Mouse (Mus musculus) hindbrain, embryonic 15.5 days (tissue): ENCODE data around the gene Cd4. TPM values are rescaled to one million over a fixed set of nuclear protein-coding genes. Genes with fewer than 3 reads are reported as not detected.

ENCODE experiments used
- ATAC-seq: fragments of 200-750 bp; cut with Nextera tagmentation; 2 replicates; pipeline ENCODE4 v1.8.0; 2017; ENCODE audit warnings: low read depth, moderate number of reproducible peaks, moderate TSS enrichment; ENCODE audit not compliant: low FRiP score
- H3K27ac ChIP-seq: fragments of 300-500 bp; sonication (generic); replicated peaks from 2 replicates; pipeline ENCODE4 v1.5.1; 2015; ENCODE audit warnings: mild to moderate bottlenecking, inconsistent platforms
- H3K27me3 ChIP-seq: fragments of 300-500 bp; sonication (generic); 2 replicates; pipeline ENCODE4 v1.6.1; 2015; ENCODE audit warnings: control low read depth, inconsistent platforms
- H3K36me3 ChIP-seq: fragments of 300-500 bp; sonication (generic); 2 replicates; pipeline ENCODE4 v1.6.1; 2015; ENCODE audit warnings: control low read depth, inconsistent platforms
- H3K4me1 ChIP-seq: fragments of 300-500 bp; sonication (generic); replicated peaks from 2 replicates; pipeline ENCODE4 v1.6.1; 2015; ENCODE audit warnings: control low read depth, inconsistent platforms
- H3K4me2 ChIP-seq: fragments of 300-500 bp; sonication (generic); 2 replicates; pipeline ENCODE4 v1.6.1; 2015; ENCODE audit warnings: moderate library complexity, mild to moderate bottlenecking, inconsistent platforms
- H3K4me3 ChIP-seq: fragments of 300-500 bp; sonication (generic); 2 replicates; pipeline ENCODE4 v1.5.1; 2015; ENCODE audit warnings: mild to moderate bottlenecking, inconsistent platforms
- H3K9ac ChIP-seq: fragments of 300-500 bp; sonication (generic); 2 replicates; pipeline ENCODE4 v1.6.1; 2015; ENCODE audit warnings: inconsistent platforms
- H3K9me3 ChIP-seq: fragments of 300-500 bp; sonication (generic); 2 replicates; pipeline ENCODE4 v1.6.1; 2016; ENCODE audit warnings: control low read depth, inconsistent platforms
- WGBS: fragments of 180-500 bp; shearing (Covaris S2); methylation state at CpG from one replicate; pipeline ENCODE4 v1.1.7; 2015; 5-methylcytosine and 5-hydroxymethylcytosine counted together
- polyA plus RNA-seq: library from polyadenylated mRNA; unstranded; fragments of >200 nt; fragmentation: Nextera tagmentation; extraction: Ambion mirVana; gene quantifications from 2 replicates; pipeline ENCODE4 v1.2.1, GENCODE M21; 2015

The Cd4 gene
- polyA plus RNA-seq, 1 experiment from 2014 or later = 0.32 TPM

GRCm38 (mm10) chr6:124920318-124921085, 32.5 kb upstream of the Cd4 start:
- peaks cover 43% of the 10 kb centered on the region for H3K4me1 ChIP-seq
- 27% methylated on average over 9 of the region's 9 CpGs for WGBS
- H3K27me3 ChIP-seq = no peaks in the 10 kb centered on the region
- H3K9ac ChIP-seq = peak overlapping the region; percentile 26
- no peaks in the 10 kb centered on the region for H3K36me3 ChIP-seq
- ATAC-seq = no peak
- H3K4me3 ChIP-seq = peak overlapping the region; percentile 94
- H3K9me3 ChIP-seq = no peaks in the 10 kb centered on the region
- peak overlapping the region; percentile 98 for H3K4me2 ChIP-seq
- peak overlapping the region; percentile 100 for H3K27ac ChIP-seq

GRCm38 (mm10) chr6:124919695-124920317, 31.8 kb upstream of the Cd4 start, which contains the start of gene Ptms:
Ptms (minus strand) TSS chr6:124920103.
- peak within 1 kb of the TSS; percentile 56 for H3K9ac ChIP-seq
- H3K9me3 ChIP-seq = no peaks in the 10 kb centered on the region
- H3K4me1 ChIP-seq = peaks cover 50% of the 10 kb centered on the region

GRCm38 (mm10) chr6:124918890-124919627, 31.0 kb upstream of the Cd4 start:
- H3K27ac ChIP-seq = peak overlapping the region; percentile 100
- no peaks in the 10 kb centered on the region for H3K9me3 ChIP-seq
- peak overlapping the region; percentile 56 for H3K9ac ChIP-seq
- H3K4me3 ChIP-seq = peak overlapping the region; percentile 94
- H3K4me1 ChIP-seq = peaks cover 57% of the 10 kb centered on the region
- peak overlapping the region; percentile 98 for H3K4me2 ChIP-seq
- 14% methylated on average over 13 of the region's 14 CpGs for WGBS
- ATAC-seq = no peak
- no peaks in the 10 kb centered on the region for H3K27me3 ChIP-seq
- H3K36me3 ChIP-seq = peaks cover 6% of the 10 kb centered on the region

More at GRCm38 (mm10) chr6:124919695-124920317, 31.8 kb upstream of the Cd4 start, which contains the start of gene Ptms:
- H3K4me2 ChIP-seq = peak within 1 kb of the TSS; percentile 98
- peak; percentile 90 for ATAC-seq
- no peaks in the 10 kb centered on the region for H3K36me3 ChIP-seq
- WGBS = 1% methylated on average over 13 of the region's 13 CpGs
- no peaks in the 10 kb centered on the region for H3K27me3 ChIP-seq
- H3K4me3 ChIP-seq = peak within 1 kb of the TSS; percentile 94
- peak within 1 kb of the TSS; percentile 100 for H3K27ac ChIP-seq

- Histone ChIP-seq H3K9me3 (no peaks in the 10 kb centered on the region), H3K9ac (peak overlapping the region; percentile 56), H3K27ac (peak overlapping the region; percentile 100), H3K4me2 (peak overlapping the region; percentile 98), H3K36me3 (peaks cover 13% of the 10 kb centered on the region), H3K4me3 (peak overlapping the region; percentile 94), H3K27me3 (no peaks in the 10 kb centered on the region), H3K4me1 (peaks cover 64% of the 10 kb centered on the region)
- WGBS = 4% methylated on average over 7 of the region's 7 CpGs
- no peak; the same call in 1 of the 2 replicates for ATAC-seq
Observed at GRCm38 (mm10) chr6:124918331-124918690, 30.3 kb upstream of the Cd4 start.

- peak overlapping the region; percentile 98 for H3K4me2 ChIP-seq
- H3K9ac ChIP-seq = peak overlapping the region; percentile 99
- H3K9me3 ChIP-seq = no peaks in the 10 kb centered on the region
- H3K4me1 ChIP-seq = peaks cover 64% of the 10 kb centered on the region
- ATAC-seq = peak; percentile 83
- H3K4me3 ChIP-seq = peak overlapping the region; percentile 94
- WGBS = 1% methylated on average over 51 of the region's 89 CpGs
- H3K27me3 ChIP-seq = no peaks in the 10 kb centered on the region
- peaks cover 17% of the 10 kb centered on the region for H3K36me3 ChIP-seq
- peak overlapping the region; percentile 100 for H3K27ac ChIP-seq
Observed at GRCm38 (mm10) chr6:124917518-124918330, 29.7 kb upstream of the Cd4 start.

- peak overlapping the region; percentile 94 for H3K4me3 ChIP-seq
- peak overlapping the region; percentile 98 for H3K4me2 ChIP-seq
- WGBS = 0% methylated on average over 38 of the region's 67 CpGs
- peak; percentile 14; the same call in 1 of the 2 replicates for ATAC-seq
- peaks cover 67% of the 10 kb centered on the region for H3K4me1 ChIP-seq
- peaks cover 17% of the 10 kb centered on the region for H3K36me3 ChIP-seq
- H3K9ac ChIP-seq = peak overlapping the region; percentile 99
- peak overlapping the region; percentile 100 for H3K27ac ChIP-seq
- no peaks in the 10 kb centered on the region for H3K27me3 ChIP-seq
- no peaks in the 10 kb centered on the region for H3K9me3 ChIP-seq
Observed at GRCm38 (mm10) chr6:124916695-124917517, 28.9 kb upstream of the Cd4 start.

GRCm38 (mm10) chr6:124915942-124916694, 28.1 kb upstream of the Cd4 start:
- peaks cover 62% of the 10 kb centered on the region for H3K4me1 ChIP-seq
- ATAC-seq = no peak
- peak overlapping the region; percentile 98 for H3K4me2 ChIP-seq
- H3K9ac ChIP-seq = peak overlapping the region; percentile 99
- peaks cover 17% of the 10 kb centered on the region for H3K36me3 ChIP-seq
- peak overlapping the region; percentile 94 for H3K4me3 ChIP-seq
- WGBS = 2% methylated on average over 12 of the region's 12 CpGs
- peak overlapping the region; percentile 100 for H3K27ac ChIP-seq
- H3K9me3 ChIP-seq = no peaks in the 10 kb centered on the region
- no peaks in the 10 kb centered on the region for H3K27me3 ChIP-seq

- Histone ChIP-seq H3K9ac (peak overlapping the region; percentile 99), H3K9me3 (no peaks in the 10 kb centered on the region), H3K4me1 (peaks cover 55% of the 10 kb centered on the region), H3K4me2 (peak overlapping the region; percentile 98), H3K4me3 (peak overlapping the region; percentile 94), H3K36me3 (peaks cover 17% of the 10 kb centered on the region), H3K27ac (peak overlapping the region; percentile 100), H3K27me3 (no peaks in the 10 kb centered on the region)
- no peak for ATAC-seq
- WGBS = 6% methylated on average over 22 of the region's 22 CpGs
Observed at GRCm38 (mm10) chr6:124915160-124915941, 27.3 kb upstream of the Cd4 start.

- Histone ChIP-seq H3K27me3 (no peaks in the 10 kb centered on the region), H3K4me1 (peaks cover 56% of the 10 kb centered on the region), H3K4me3 (peak overlapping the region; percentile 94), H3K9me3 (no peaks in the 10 kb centered on the region), H3K27ac (peak overlapping the region; percentile 100), H3K36me3 (peaks cover 17% of the 10 kb centered on the region), H3K9ac (peak overlapping the region; percentile 99; the same call in 1 of the 2 replicates), H3K4me2 (peak overlapping the region; percentile 98)
- ATAC-seq = no peak
- 82% methylated on average over 7 of the region's 7 CpGs for WGBS
Observed at GRCm38 (mm10) chr6:124914511-124914910, 26.5 kb upstream of the Cd4 start.
